26 mouse cellular contexts compared by ENCODE assay signal in the genomic region with DNA sequence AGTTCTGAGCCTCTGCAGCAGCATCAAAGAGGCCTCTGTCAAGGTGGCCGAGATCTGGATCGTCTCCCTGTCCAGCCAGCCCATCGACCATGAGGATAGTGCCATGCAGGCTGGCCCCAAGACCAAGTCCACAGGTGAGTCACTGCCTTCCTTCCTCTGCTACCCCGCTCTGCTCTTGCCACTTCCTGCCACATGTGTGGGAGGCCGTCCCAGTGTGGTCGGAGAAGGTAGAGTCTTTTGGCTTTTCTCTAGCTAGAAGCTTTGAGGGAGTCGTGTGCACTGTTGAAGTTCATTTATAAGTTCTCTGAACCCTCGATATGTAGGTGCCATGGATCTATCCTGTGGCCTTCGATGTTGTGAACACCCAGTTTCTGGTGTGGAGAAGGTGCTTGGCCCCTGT. TPM values are rescaled to one million over a fixed set of nuclear protein-coding genes. Genes with fewer than 3 reads are reported as not detected.
A peak's percentile ranks its signal among the peaks of the same experiment; 100 is the strongest.
DNase-seq lines count a peak whose midpoint lies in the region; ATAC-seq and TF ChIP-seq lines count a peak whose summit lies in the region.
"Had no signal": no experiment of that assay in that cellular context is flagged by ENCODE, and none has a peak within 500 bp of the region (broad histone marks: within the 10 kb centered on the region; RNA-seq: fewer than 3 reads in every experiment).

No protein-coding gene starts in this region.

- no peaks in the 10 kb centered on the region; the same call in 1 of the 2 replicates for H3K4me1 ChIP-seq in testis, adult 2 months (ENCODE audit: control insufficient read depth, insufficient read depth, low read length)
- H3K4me1 ChIP-seq in forebrain, embryonic 16.5 days (replicated peaks; ENCODE audit: control insufficient read depth, insufficient read depth, low read length): no peaks in the 10 kb centered on the region
- H3K4me1 ChIP-seq: forebrain, embryonic 13.5 days; midbrain, embryonic 15.5 days; stomach, embryonic 15.5 days had no signal

- TF ChIP-seq POLR2A in testis, adult 2 months (IDR thresholded peaks at IDR 0.05; ENCODE audit: control insufficient read depth, low read depth, low read length): no peak

- no peaks in the 10 kb centered on the region for H3K27me3 ChIP-seq in testis, adult 2 months (ENCODE audit: control insufficient read depth, insufficient read depth, low read length)
- H3K27me3 ChIP-seq in forebrain, embryonic 16.5 days (replicated peaks; ENCODE audit: control insufficient read depth, insufficient read depth, low read length): no peaks in the 10 kb centered on the region
- H3K27me3 ChIP-seq: forebrain, embryonic 13.5 days; midbrain, embryonic 15.5 days; stomach, embryonic 15.5 days had no signal

- WGBS in forebrain, embryonic 16.5 days: 96% methylated on average over 9 of the region's 9 CpGs

- DNase-seq in testis, postnatal 14 days (ENCODE audit: low spot score): no peak
- DNase-seq in thymus, adult 18-20 months: peak; percentile 57 to 72
- peak; percentile 72 for DNase-seq in thymus, postnatal 4 days
- DNase-seq in gastrocnemius, postnatal 25 days: no peak
- DNase-seq in cerebellum, postnatal 10 days: no peak
- DNase-seq: B cell, adult 2 months; cerebellum, adult 2 months; gastrocnemius, postnatal 10 days; heart, adult 18-20 months; kidney, adult 2 months; kidney, postnatal 25 days; right cerebral cortex, adult 18-20 months had no signal

- H3K9me3 ChIP-seq in forebrain, embryonic 16.5 days (ENCODE audit: control insufficient read depth, low read length): no peaks in the 10 kb centered on the region
- H3K9me3 ChIP-seq: forebrain, embryonic 13.5 days; G1E; hindbrain, embryonic 10.5 days; midbrain, embryonic 15.5 days; stomach, embryonic 15.5 days had no signal

- no peak overlapping the region for H3K4me2 ChIP-seq in forebrain, embryonic 16.5 days (ENCODE audit: low read length)
- H3K4me2 ChIP-seq: forebrain, embryonic 13.5 days; midbrain, embryonic 15.5 days; stomach, embryonic 15.5 days had no signal

- H3K36me3 ChIP-seq in testis, adult 2 months (ENCODE audit: control insufficient read depth, insufficient read depth, low read length): no peaks in the 10 kb centered on the region
- H3K36me3 ChIP-seq in forebrain, embryonic 16.5 days (ENCODE audit: control insufficient read depth, insufficient read depth): peaks cover 27% of the 10 kb centered on the region

- H3K4me3 ChIP-seq in testis, adult 2 months (ENCODE audit: control insufficient read depth, low read depth, low read length): peak overlapping the region; percentile 70
- no peak overlapping the region for H3K4me3 ChIP-seq in forebrain, embryonic 16.5 days (replicated peaks; ENCODE audit: low read length)
- H3K4me3 ChIP-seq: forebrain, embryonic 13.5 days; hindbrain, embryonic 10.5 days; midbrain, embryonic 15.5 days; myocyte; stomach, embryonic 15.5 days had no signal

- H3K27ac ChIP-seq in testis, adult 2 months (ENCODE audit: control insufficient read depth, insufficient read depth, low read depth, low read length): no peak overlapping the region
- H3K27ac ChIP-seq in forebrain, embryonic 16.5 days (ENCODE audit: low read length): no peak overlapping the region
- H3K27ac ChIP-seq: forebrain, embryonic 13.5 days; hindbrain, embryonic 10.5 days; liver, embryonic 14.5 days; midbrain, embryonic 15.5 days; stomach, embryonic 15.5 days had no signal

- no peak overlapping the region for H3K9ac ChIP-seq in forebrain, embryonic 16.5 days (replicated peaks; ENCODE audit: low read depth, low read length)
- H3K9ac ChIP-seq: forebrain, embryonic 13.5 days; liver, embryonic 14.5 days; midbrain, embryonic 15.5 days; stomach, embryonic 15.5 days had no signal

- peak; percentile 47 to 59 for ATAC-seq in hematopoietic stem cell, adult 5-6 weeks (replicated peaks in 1 of 2; ENCODE audit: insufficient read depth in 1 of 2, low FRiP score in 2 of 2, low TSS enrichment in 1 of 2, low read depth in 1 of 2, poor library complexity in 2 of 2, severe bottlenecking in 2 of 2)
- no peak for ATAC-seq in forebrain, embryonic 16.5 days
- ATAC-seq: forebrain, embryonic 13.5 days; midbrain, embryonic 15.5 days had no signal

- TF ChIP-seq CTCF in testis, adult 2 months (IDR thresholded peaks at IDR 0.05; ENCODE audit: control insufficient read depth, insufficient read depth, insufficient replicate concordance, low read depth, low read length): no peak

RNA-seq across cellular contexts. Expression of a gene that starts 24.5 kb away (rescaled TPM):
- 451 and 544 TPM in 2 replicates for polyA plus RNA-seq in testis, adult 2 months (2012; rRNA removed)
- 0.38 TPM in 1 of 2 replicates, not detected in the other for total RNA-seq in hematopoietic stem cell, adult 5-6 weeks (2017)
- total RNA-seq in gastrocnemius, postnatal 25 days (2021): not detected
- not detected in 2 replicates for polyA plus RNA-seq in forebrain, embryonic 16.5 days (2015; fragmentation: Nextera tagmentation; extraction: Ambion mirVana)
- total RNA-seq: common myeloid progenitor, adult 5-6 weeks; heart, adult 18-20 months had no signal
- polyA plus RNA-seq: embryonic facial prominence, embryonic 11.5 days; forebrain, embryonic 13.5 days; G1E; heart, embryonic 14.5 days; hindbrain, embryonic 10.5 days; small intestine, adult 2 months; stomach, embryonic 15.5 days had no signal

RNA-seq across cellular contexts. Expression of a gene that starts 35.5 kb away (rescaled TPM):
- polyA plus RNA-seq in testis, adult 2 months (2012; rRNA removed): 216 and 228 TPM in 2 replicates
- 12.9 and 14.5 TPM in 2 replicates for total RNA-seq in hematopoietic stem cell, adult 5-6 weeks (2017)
- total RNA-seq in gastrocnemius, postnatal 25 days (2021): 10 to 100 TPM; 34.7 to 38.5 TPM
- polyA plus RNA-seq in forebrain, embryonic 16.5 days (2015; fragmentation: Nextera tagmentation; extraction: Ambion mirVana): 21.7 and 23.2 TPM in 2 replicates

RNA-seq across cellular contexts. Expression of a gene that starts 48.2 kb away (rescaled TPM):
- polyA plus RNA-seq in testis, adult 2 months (2012; rRNA removed): 57.9 and 63.9 TPM in 2 replicates
- 39.8 and 42.2 TPM in 2 replicates for total RNA-seq in hematopoietic stem cell, adult 5-6 weeks (2017)
- total RNA-seq in gastrocnemius, postnatal 25 days (2021): 10 to 100 TPM; 29.3 to 34.4 TPM
- polyA plus RNA-seq in forebrain, embryonic 16.5 days (2015; fragmentation: Nextera tagmentation; extraction: Ambion mirVana): 15.6 and 17.2 TPM in 2 replicates

RNA-seq across cellular contexts. Expression of a gene that starts 49.3 kb away (rescaled TPM):
- 67.1 and 67.8 TPM in 2 replicates for polyA plus RNA-seq in testis, adult 2 months (2012; rRNA removed)
- total RNA-seq in hematopoietic stem cell, adult 5-6 weeks (2017): 58.6 and 75.9 TPM in 2 replicates
- 10 to 100 TPM; 19.3 to 19.4 TPM for total RNA-seq in gastrocnemius, postnatal 25 days (2021)
- polyA plus RNA-seq in forebrain, embryonic 16.5 days (2015; fragmentation: Nextera tagmentation; extraction: Ambion mirVana): 60.8 and 64.6 TPM in 2 replicates

Comparison
In these comparisons a context has a peak if more than half of its experiments do, and no peak if none do; other contexts are left out.
1. DNase-seq: peak in thymus, adult 18-20 months (2 of 2) and thymus, postnatal 4 days (single experiment); none in testis, postnatal 14 days (single experiment), gastrocnemius, postnatal 25 days (single experiment) and cerebellum, postnatal 10 days (0 of 2).